Mouse (Mus musculus) testis, adult 2 months (tissue): ENCODE data around the gene Cldn19.

Experiments
- CTCF ChIP-seq: fragments of 200-500 bp; IDR thresholded peaks from 2 replicates; pipeline ENCODE4 v1.5.1; 2012; ENCODE audit warnings: low read depth, mild to moderate bottlenecking, inconsistent platforms, low read length, moderate library complexity; ENCODE audit not compliant: control insufficient read depth, insufficient read depth, insufficient replicate concordance
- POLR2A ChIP-seq: fragments of 200-500 bp; IDR thresholded peaks from 2 replicates; pipeline ENCODE4 v1.6.1; 2012; ENCODE audit warnings: low read depth, mild to moderate bottlenecking, inconsistent platforms, low read length, moderate library complexity; ENCODE audit not compliant: control insufficient read depth

DNA sequence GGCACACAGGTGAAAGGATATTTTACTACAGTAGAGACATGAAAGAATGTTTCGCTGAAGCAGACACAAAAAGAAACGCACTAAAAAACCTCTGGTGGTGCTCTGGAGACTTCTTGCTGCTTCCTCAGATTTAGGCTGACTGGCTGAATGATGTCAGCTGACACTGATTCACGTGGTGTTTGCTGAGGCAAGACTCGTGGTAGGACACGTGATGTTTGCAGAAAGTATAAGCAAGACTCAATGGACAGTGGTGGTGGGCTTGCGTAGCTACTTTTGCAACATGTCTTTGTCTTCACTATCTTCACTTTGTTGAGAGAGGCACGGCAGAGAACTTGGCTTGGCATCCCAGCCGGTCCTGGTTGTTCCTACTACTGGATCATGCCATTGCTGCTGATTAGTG is 48.1 kb downstream of the Cldn19 start:
- TF ChIP-seq POLR2A = no peak
- TF ChIP-seq CTCF = no peak
